Mouse (Mus musculus) spleen, adult 18-20 months (tissue): Measurements from ENCODE around the gene Gm14137.

Experiments used
- DNase-seq, 2 experiments: peaks; one replicate each; pipeline ENCODE4 v3.0.0; 2022; ENCODE audit warnings: mixed read lengths in 2 of 2

The Gm14137 gene

DNA sequence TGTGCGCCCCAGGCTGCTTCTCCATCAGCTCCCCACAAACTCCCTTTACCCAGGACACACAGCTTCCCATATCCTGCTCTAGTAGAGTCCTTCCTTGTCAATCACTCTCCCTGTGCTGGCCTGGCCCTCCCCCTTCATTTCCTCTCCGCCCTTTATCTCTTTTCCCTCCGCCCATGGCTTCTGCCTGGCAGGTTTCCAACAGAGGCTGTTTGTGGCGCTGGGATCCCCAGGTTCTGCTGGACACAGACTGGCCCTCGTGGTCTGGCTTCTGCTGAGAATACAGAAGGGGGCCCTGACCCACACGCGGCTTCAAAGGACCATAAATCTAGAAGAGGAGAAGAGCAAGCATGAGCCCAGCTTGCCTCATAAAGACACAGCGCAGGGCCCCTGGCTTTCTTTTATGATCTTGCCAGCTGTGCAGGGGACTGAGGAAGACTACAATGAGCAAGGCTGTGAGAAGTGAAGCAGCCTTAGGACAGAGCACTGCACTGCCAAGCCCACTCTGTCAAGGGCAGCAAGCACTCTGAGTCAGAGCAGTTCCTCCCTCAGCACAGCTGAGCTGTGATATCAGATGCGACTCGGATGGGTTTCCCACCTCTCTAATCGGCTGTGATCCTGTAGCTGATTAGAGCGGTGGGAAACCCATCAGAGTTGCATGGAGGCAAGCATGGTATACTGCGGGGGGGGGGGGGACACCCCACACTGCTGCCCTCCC is 1.3 kb upstream of the Gm14137 start:
- DNase-seq: no peak

DNA sequence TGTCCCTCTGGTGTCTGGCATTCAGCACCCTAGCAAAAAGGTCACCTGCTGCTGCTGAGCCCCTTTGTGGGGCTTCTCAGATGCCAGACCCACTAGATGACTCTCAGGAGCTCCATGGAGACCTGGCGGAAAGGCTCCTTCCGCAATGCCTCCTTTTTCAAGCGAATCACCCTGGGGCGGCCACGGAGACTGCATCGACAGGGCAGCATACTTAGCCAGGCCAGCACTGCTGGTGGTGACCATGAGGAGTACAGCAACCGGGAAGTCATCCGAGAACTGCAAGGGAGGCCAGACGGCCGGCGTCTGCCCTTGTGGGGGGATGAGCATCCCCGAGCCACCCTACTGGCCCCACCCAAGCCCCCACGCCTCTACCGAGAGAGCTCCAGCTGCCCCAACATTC is 557 bp downstream of the Gm14137 start:
- DNase-seq: no peak

DNA sequence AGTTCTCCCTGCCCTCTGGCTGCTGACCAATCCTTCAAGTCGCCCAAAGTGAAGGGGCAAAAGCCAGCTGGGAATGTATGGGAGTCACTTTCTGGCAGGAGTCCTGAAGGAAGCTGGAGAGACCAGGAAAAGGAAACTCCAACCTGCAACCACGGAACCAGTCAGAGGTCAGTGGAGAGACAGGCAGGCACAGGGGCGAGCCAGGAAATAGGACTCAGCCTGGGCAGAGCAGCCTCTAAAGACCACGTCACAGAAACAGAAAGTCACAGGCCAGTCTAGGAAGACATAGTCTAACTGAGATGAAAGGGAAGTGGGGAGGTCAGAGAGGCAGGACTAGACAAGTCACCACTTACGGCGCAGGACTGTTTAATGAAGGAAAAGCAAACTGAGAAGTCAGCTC is 1.3 kb downstream of the Gm14137 start:
- DNase-seq: no peak

DNA sequence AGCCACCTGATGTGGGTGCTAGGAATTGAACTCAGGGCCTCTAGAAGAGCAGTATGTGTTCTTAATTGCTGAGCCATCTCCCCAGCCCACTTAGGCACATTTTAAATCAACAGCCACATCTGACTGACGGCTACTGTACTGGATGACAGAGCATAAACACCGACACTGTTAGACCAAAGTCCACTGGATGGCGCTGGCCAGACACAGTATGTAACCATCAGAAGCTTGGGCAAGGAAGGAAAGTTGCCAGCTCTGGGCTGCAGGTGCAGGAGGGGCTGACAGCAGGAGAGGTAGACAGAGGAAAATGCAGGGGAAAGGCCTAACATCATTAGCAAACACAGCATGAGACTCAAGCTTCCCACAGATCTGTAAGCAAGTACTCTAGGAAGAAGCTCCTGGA is 2.5 kb downstream of the Gm14137 start:
- no peak for DNase-seq

DNA sequence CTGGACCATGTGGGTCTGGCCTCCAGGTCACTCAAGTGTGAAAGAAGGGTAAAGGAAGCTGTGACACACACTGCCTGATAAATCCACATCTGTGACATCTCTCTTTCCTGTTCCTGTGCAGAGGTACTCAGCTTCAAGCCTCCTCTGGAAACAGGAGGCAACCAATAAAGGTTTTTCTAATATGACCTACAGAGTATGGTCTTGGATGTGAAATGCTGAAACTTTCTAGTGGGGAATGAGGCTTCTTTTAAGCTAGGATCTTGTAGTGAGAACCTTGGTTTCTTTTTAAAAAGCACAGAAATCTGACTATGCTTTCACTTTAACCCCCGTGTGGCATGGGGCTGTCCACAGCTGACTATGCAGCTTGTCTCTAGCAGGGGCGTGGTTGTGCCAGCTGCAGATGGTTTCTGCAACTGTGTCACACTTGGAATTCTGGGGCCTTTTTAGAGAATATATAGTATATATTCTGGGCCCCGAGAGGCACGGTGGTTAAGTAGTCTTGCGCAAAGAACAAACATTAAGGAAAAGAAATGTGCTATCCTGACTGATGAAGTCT is 3.2 kb downstream of the Gm14137 start:
- DNase-seq: no peak

DNA sequence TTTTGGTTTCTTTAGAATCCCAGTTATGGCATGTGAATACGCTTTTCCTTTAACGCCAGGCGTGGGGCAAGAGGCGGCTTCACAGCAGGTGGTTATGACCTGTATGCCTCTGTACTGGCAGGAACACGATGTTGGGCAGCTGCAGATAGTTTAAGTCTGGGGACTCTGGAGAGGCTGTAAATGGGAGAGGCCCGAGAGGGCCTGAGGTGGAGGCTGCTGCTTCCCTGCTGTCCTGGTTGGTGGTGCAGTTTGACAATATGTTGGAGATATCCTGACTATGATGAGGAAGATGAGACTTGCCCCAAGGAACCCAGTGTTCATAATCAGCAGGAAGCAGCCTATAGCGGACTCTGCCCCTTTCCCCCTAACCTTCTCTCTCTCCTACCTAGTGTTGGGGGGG is 8.6 kb downstream of the Gm14137 start:
- no peak for DNase-seq

DNA sequence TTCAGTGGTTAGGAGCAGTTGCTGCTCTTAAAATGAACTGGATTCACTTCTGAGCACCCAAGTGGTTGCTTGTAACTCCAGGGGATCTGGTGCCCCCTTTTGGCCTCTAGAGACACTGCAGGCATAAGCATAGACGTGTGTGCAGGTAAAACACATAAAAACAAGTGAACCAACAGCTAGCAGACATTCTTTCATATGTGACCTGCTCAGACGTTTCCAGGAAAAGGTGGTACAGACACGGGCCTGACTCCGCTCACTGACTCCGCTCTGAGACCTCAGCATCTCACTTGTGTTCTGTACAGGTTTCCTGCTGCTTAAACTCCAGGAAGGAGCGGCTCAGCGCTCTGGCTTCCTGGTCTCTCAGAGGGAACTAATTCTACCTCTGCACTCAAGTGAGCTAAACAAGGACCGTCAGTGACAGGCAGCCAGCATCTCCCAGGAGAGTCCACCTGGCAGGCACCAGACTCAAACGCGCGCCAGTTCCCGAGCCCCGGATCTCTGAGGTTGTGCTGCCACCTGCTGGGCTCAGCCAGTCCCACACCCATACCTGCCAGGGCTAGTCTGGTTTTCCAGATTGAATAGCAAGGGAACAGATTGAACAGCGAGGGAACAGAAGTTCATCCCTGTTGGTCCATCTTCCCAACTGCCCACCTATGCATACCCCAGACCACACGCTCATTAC is 14.9 kb downstream of the Gm14137 start:
- DNase-seq: peak; percentile 68 to 87

DNA sequence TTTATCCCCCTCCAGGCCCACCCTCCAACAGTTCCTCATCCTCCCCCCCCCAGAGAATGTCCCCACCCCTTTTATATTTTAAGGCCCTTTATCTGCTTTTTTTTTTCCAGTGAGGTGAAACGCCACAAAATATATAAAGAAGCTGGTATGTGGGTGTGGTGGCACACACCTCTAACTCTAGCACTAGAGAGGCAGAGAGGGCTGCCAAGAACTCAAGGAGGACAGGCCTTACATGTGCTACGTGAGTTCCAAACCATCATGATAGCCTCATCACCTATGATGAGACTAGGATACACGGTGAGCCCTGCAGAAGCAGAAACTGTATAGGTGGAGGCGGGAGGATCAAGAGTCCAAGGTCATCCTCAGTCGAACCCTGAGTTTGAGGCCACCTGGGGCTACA is 16.7 kb downstream of the Gm14137 start:
- no peak for DNase-seq

DNA sequence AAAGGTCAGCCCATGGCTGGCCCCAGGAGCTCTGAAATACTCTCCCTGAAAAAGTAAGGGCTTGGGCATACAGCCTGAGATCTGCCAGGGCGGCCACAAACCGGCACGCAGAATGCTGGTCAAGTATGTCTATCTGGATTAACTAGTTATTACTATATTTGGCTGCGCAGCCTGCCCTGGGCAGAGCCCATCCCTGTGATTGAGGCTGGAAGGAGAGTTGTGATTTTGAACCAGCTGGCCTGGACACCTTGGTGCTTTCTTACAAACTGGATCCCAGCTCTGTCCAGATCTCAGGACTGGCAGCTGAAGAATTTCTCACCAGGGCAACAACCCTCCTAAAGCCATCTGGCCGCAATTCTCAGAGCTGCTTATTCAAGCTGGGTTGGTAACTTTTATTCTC is 19.8 kb downstream of the Gm14137 start:
- no peak for DNase-seq

DNA sequence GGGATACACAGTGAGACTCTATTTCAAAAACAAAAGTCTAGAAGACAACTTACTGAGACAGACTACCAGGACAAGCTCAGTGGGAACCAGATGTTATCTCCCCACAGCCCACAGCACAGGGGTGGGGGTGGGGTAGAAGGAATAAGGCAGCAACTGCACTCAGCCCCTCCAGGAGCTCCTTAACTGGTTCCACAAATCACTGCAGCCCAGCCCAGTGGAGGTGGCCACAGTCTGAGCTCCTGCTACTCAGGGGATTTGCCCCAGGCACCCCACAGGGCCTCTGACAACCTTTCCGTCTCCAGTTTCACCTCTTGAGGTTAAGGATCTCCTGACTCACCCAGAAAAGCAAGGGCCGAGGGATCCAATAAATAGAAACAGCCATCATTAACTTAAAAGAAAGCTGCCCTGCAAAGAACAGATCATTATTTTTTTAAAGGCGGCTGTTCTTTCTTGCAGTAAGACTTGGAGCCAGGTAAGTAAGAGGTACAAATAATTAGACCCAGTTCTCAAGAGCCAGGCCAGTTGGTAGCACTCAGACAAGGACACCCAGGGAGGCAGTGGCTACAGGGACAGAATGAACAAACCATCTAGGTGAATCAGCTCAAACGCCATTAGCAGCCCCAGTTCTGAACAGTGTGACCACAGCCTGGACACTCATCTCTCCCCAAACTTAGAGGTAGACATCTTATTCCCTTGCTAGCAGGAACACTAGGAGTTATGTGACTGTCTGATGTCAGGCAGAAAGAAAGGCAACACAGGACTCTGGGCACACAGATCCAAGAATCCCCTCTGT is 22.2 kb downstream of the Gm14137 start:
- DNase-seq: no peak

DNA sequence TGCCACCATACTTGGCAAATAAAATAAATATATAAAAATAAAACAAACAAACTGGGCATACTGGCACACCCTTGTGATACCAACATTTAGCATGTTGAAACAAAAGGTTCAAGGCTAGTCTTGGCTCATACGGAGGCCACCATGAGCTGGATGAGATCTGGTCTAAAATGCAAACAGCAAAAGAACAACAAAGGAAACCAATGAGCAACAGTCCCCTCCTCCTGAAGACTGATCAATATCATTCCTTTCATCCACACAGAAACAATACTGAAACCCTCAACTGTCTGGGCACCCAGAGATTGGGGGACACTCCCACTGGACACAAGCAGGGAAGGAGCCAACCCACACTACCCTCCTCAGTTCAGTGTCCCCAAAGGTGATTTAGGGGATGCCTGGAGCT is 23.2 kb downstream of the Gm14137 start:
- no peak for DNase-seq

DNA sequence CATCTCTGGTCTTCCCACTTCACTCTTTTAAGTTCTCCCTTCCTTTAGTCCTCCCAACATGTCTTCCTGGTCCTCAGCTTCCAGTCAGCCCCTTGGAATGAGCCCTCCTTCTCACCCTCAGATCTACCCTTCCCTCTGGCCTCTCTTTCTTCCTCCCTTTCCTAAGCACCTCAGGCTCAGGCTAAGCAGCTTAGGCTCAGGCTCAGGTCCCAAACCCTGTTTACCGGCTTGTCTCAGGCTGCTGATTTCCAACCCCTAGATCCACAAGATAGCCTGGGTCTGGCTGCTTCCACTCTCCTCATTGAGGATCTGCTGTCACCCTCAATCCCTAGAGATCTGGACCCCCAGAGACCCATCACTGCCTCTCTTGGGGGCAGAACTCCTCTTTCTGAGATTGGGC is 23.7 kb downstream of the Gm14137 start:
- no peak for DNase-seq

DNA sequence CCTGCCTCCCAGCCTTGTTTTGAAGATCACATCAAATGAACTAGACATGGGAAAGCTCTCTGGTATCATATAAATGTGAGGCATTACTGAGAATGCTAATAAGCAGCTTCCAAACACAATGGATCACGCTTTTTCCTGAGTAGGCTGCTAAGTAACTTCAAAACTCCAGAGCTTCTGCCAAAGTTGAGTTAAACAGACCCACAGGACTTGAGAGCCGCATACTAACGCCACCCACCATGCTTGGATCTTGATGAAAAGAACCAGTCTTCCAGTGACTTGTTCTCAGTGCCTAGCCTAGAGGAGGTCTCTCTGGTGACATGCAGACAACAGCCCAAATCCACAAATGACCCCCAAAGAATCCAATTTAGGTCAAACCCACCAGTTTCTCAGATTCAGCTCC is 24.6 kb downstream of the Gm14137 start:
- DNase-seq: no peak

DNA sequence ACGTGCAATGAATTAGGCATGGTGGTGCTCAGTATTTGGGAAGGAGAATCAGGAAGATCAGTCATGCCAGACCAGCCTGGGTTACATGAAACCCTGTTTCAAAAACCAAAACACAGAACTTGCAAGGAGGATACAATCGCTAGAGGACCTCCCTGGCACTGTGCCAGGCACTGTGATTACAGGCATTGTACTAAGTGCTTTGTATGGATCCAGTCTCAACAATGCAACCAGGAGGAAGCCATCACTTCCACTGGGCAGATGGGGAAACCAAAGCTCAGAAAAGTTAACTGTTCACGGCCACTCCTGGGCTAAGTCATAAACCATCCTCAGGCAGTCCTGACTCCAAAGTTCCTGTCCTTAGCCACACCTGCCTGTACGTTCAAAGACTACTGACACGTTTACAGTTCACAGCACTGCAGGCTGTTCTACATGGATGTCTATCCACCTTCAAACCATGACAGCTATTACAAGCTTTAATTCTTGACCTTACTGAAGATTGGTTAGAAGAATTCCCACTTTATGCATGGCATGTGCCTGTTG is 28.7 kb downstream of the Gm14137 start:
- DNase-seq: no peak

DNA sequence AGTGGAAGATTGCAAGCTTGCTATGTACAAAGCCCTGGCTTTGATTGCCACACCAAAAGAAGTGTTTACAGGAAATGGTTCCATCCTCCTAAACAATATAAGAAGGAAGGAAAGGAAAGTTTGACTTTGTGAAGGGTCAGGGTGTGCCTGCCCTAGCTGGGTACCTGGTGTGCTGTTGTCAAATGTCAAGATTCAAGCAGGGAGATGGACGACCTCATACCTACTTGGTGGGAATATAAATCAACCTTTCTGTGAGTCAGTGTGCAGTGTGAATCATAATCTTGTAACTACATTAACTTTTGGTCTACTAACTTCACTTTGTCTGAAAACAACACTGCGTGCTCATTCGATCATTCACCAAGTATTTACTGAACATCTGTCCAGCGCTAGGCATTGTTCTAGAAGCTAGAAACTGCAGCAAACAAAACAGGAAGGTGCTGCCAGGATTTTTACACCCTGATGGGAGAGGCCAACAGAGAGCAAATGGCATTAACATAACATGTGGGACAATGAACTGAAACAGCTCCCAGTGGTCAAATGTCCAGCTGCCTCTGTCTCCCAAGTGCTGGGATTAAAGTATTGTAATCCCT is 29.7 kb downstream of the Gm14137 start:
- no peak for DNase-seq

DNA sequence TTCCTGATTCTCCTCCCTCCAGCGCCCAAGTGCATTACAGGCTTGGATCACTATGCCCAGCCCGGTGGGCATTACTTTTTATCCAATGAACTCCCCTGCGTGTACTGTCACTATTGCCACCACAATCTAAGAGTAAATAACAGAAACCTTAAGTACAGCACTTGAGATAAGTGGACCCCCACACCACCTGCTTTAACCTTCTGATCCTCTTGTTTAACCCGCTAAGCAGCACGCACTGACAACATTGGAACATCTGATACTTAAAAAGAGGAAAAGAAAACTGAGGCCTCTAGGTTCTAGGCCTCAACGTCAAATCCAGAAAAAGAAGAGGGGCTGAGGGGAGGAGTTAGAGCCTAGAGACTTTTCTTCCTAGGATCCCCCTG is 33.6 kb downstream of the Gm14137 start:
- DNase-seq: no peak

DNA sequence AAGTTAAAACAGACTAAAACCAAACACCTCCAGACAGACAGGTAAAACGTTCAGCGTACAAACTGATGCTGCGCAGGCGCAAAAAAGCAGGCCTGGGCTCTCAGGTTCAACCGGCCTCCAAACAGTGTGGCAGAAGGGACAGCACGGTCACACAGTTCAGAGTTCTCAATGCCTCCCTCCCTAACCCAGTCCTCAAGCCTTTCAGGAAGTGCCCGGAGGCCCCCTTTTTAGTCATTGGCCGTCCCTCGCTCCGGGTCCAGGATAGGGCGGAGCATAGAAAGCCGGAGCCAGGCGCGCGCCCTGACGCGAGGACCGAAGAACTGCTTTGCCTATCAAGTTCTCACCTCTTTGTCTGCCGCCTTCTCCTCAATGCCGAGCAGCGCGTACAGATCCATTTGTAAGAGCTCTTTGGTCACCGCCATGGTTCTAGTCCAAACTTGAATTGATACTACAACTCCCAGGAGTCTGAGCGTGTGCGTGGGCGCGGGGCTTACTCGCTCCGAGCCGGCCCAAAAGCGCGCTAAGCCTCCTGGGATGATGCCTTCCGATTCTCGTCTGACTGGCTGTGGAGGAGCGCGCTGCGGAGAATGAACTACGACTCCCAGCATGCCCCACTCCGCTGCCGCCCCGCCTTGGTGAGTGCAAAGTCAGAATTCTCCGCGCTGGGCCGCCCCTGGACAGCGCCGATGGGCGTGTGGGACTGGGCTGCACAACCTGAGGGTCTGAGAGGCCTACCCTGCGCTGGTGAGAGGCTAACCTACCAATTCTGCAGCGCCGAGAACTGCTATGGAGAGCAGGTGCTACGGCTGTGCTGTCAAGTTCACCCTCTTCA is 34.3 kb downstream of the Gm14137 start, which contains the start of the genes Zfyve19 and Dnajc17:
Zfyve19 (plus strand) TSS at position 274 of the 832 bp plus-strand sequence.
Dnajc17 (minus strand) TSS at position 452 of the 832 bp plus-strand sequence.
- DNase-seq: peak; percentile 88 to 90

DNA sequence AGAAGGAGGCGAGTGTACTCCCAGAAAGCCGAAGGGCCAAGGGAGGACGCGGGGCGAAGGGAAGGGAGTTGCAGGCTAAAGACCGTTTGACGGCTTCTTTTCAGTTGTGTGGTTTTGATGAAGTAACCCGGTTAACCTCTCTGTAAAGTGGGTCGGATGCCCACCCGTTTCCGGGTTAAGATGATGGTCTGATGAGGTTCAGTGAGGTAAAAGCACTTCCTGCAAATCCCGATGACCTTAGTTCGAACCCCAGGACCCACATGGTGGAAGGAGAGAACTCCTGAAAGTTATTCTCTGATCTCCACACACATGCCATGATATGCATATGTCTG is 34.8 kb downstream of the Gm14137 start:
- no peak for DNase-seq
